Mouse (Mus musculus): ENCODE results near the gene Acta1. TPM values are rescaled to one million over a fixed set of nuclear protein-coding genes. Genes with fewer than 3 reads are reported as not detected.

Acta1 gene
- 0.20 TPM for polyA plus RNA-seq (2017; shearing (Covaris generic))

GRCm38 (mm10) chr8:123894502-123895097 is at the start of gene Acta1:
Gene Acta1, minus strand, starts transcription at chr8:123894751.

GRCm38 (mm10) chr8:123859648-123860259 is 34.8 kb downstream of the Acta1 start, which contains the start of gene Ccsap:
Gene Ccsap, minus strand, starts transcription at chr8:123860209.

Other genes starting within 250 kb of the Acta1 start
- not detected for gene Rhou, start 240.8 kb downstream of the Acta1 start, polyA plus RNA-seq (2017; shearing (Covaris generic))
- 11.8 TPM for gene Rab4a, start 88.8 kb downstream of the Acta1 start, polyA plus RNA-seq (2017; shearing (Covaris generic))
- 3.0 TPM for gene Ccsap, start 34.5 kb downstream of the Acta1 start, polyA plus RNA-seq (2017; shearing (Covaris generic))
- 23.8 TPM for gene Nup133, start 54.5 kb upstream of the Acta1 start, polyA plus RNA-seq (2017; shearing (Covaris generic))
- 2.1 TPM for gene Abcb10, start 88.4 kb upstream of the Acta1 start, polyA plus RNA-seq (2017; shearing (Covaris generic))
- 17.6 TPM for gene Taf5l, start 126.6 kb upstream of the Acta1 start, polyA plus RNA-seq (2017; shearing (Covaris generic))
- gene Urb2, start 126.8 kb upstream of the Acta1 start, polyA plus RNA-seq (2017; shearing (Covaris generic)) = 11.5 TPM